Mouse (Mus musculus) limb, embryonic 12.5 days (tissue): ENCODE results near the gene Olfr1258. TPM values are rescaled to one million over a fixed set of nuclear protein-coding genes. Genes with fewer than 3 reads are reported as not detected.
"Not testable (repeated sequence)": the region's sequence is repeated elsewhere in the genome, so short reads cannot be mapped to it uniquely, and the experiment has no call there.

Experiments
- ATAC-seq: fragments of 200-750 bp; cut with Nextera tagmentation; 2 replicates; pipeline ENCODE4 v1.8.0; 2017; ENCODE audit warnings: low read depth, moderate TSS enrichment; ENCODE audit not compliant: insufficient number of reproducible peaks, insufficient read depth, low FRiP score, low TSS enrichment
- H3K27ac ChIP-seq: fragments of 300-500 bp; sonication (generic); 2 replicates; pipeline ENCODE4 v1.5.1; 2016; ENCODE audit warnings: mild to moderate bottlenecking, moderate library complexity
- H3K27me3 ChIP-seq: fragments of 300-500 bp; sonication (generic); 2 replicates; pipeline ENCODE4 v1.6.1; 2016; ENCODE audit warnings: mild to moderate bottlenecking, moderate library complexity
- H3K36me3 ChIP-seq: fragments of 300-500 bp; sonication (generic); 2 replicates; pipeline ENCODE4 v1.6.1; 2016; ENCODE audit warnings: mild to moderate bottlenecking, moderate library complexity
- H3K4me1 ChIP-seq: fragments of 300-500 bp; sonication (generic); replicated peaks from 2 replicates; pipeline ENCODE4 v1.6.1; 2016
- H3K4me2 ChIP-seq: fragments of 300-500 bp; sonication (generic); 2 replicates; pipeline ENCODE4 v1.6.1; 2016; ENCODE audit warnings: mild to moderate bottlenecking, moderate library complexity
- H3K4me3 ChIP-seq: fragments of 300-500 bp; sonication (generic); replicated peaks from 2 replicates; pipeline ENCODE4 v1.5.1; 2016; ENCODE audit warnings: mild to moderate bottlenecking
- H3K9ac ChIP-seq: fragments of 300-500 bp; sonication (generic); replicated peaks from 2 replicates; pipeline ENCODE4 v1.6.1; 2016; ENCODE audit warnings: mild to moderate bottlenecking, moderate library complexity
- H3K9me3 ChIP-seq: fragments of 300-500 bp; sonication (generic); 2 replicates; pipeline ENCODE4 v1.6.1; 2016; ENCODE audit warnings: mild to moderate bottlenecking, moderate library complexity
- whole genome bisulfite sequencing: fragments of 180-500 bp; shearing (Covaris S2); methylation state at CpG from one replicate; pipeline ENCODE4 v1.1.7; 2016; 5-methylcytosine and 5-hydroxymethylcytosine counted together
- polyA plus RNA-seq: library from polyadenylated mRNA; unstranded; fragments of >200 nt; fragmentation: Nextera tagmentation; extraction: Ambion mirVana; gene quantifications from 2 replicates; pipeline ENCODE4 v1.2.1, GENCODE M21; 2016

Gene Olfr1258
- polyA plus RNA-seq, result not detected in 2 replicates

- no peaks in the 10 kb centered on the region for H3K36me3 ChIP-seq
- no peak within 1 kb of the TSS for H3K4me3 ChIP-seq
- no peak within 1 kb of the TSS for H3K4me2 ChIP-seq
- ATAC-seq, result no peak
- no peaks in the 10 kb centered on the region for H3K4me1 ChIP-seq
- H3K9me3 ChIP-seq, result no peaks in the 10 kb centered on the region
- no peaks in the 10 kb centered on the region for H3K27me3 ChIP-seq
- H3K27ac ChIP-seq, result no peak within 1 kb of the TSS
- no peak within 1 kb of the TSS for H3K9ac ChIP-seq
Observed at GRCm38 (mm10) chr2:89927009-89927408, at the start of gene Olfr1258. Gene Olfr1258 (plus strand): TSS chr2:89927309.

- H3K27ac ChIP-seq, result no peak within 1 kb of the TSS
- no peaks in the 10 kb centered on the region for H3K4me1 ChIP-seq
- no peak within 1 kb of the TSS for H3K4me3 ChIP-seq
- 93% methylated on average over 1 of the region's 1 CpGs for WGBS
- H3K27me3 ChIP-seq, result no peaks in the 10 kb centered on the region
- H3K36me3 ChIP-seq, result no peaks in the 10 kb centered on the region
- H3K4me2 ChIP-seq, result no peak within 1 kb of the TSS
- no peak for ATAC-seq
- no peak within 1 kb of the TSS for H3K9ac ChIP-seq
- no peaks in the 10 kb centered on the region for H3K9me3 ChIP-seq
Observed at GRCm38 (mm10) chr2:89878137-89878536, 49.0 kb upstream of the Olfr1258 start, which contains the start of gene Olfr1257. Gene Olfr1257 (plus strand): TSS chr2:89878437.

GRCm38 (mm10) chr2:89912616-89913015 is 14.5 kb upstream of the Olfr1258 start:
- not testable (repeated sequence) for H3K4me2 ChIP-seq, H3K4me3 ChIP-seq, ATAC-seq, H3K36me3 ChIP-seq, H3K27ac ChIP-seq, H3K9me3 ChIP-seq, H3K9ac ChIP-seq, H3K27me3 ChIP-seq, H3K4me1 ChIP-seq
- WGBS, result 87% methylated on average over 9 of the region's 9 CpGs

- H3K9ac ChIP-seq, result no peak within 1 kb of the TSS
- H3K27me3 ChIP-seq, result no peaks in the 10 kb centered on the region
- no peak within 1 kb of the TSS for H3K4me3 ChIP-seq
- no peaks in the 10 kb centered on the region for H3K4me1 ChIP-seq
- H3K9me3 ChIP-seq, result no peaks in the 10 kb centered on the region
- H3K27ac ChIP-seq, result no peak within 1 kb of the TSS
- WGBS, result 82% methylated on average over 5 of the region's 5 CpGs
- H3K4me2 ChIP-seq, result no peak within 1 kb of the TSS
- no peak for ATAC-seq
- H3K36me3 ChIP-seq, result no peaks in the 10 kb centered on the region
Observed at GRCm38 (mm10) chr2:89948564-89948963, 21.5 kb downstream of the Olfr1258 start, which contains the start of gene Olfr1259. Gene Olfr1259 (minus strand): TSS chr2:89948664.

- Histone ChIP-seq H3K9me3 (no peaks in the 10 kb centered on the region), H3K36me3 (no peaks in the 10 kb centered on the region), H3K27me3 (no peaks in the 10 kb centered on the region), H3K4me2 (no peak within 1 kb of the TSS), H3K27ac (no peak within 1 kb of the TSS), H3K9ac (no peak within 1 kb of the TSS), H3K4me3 (no peak within 1 kb of the TSS), H3K4me1 (no peaks in the 10 kb centered on the region)
- ATAC-seq, result no peak
- WGBS, result 61% methylated on average over 2 of the region's 2 CpGs
Observed at GRCm38 (mm10) chr2:89974184-89974583, 47.1 kb downstream of the Olfr1258 start, which contains the start of gene Olfr1260. Gene Olfr1260 (plus strand): TSS chr2:89974340.

GRCm38 (mm10) chr2:89977709-89978108 is 50.6 kb downstream of the Olfr1258 start:
- 90% methylated on average over 2 of the region's 2 CpGs for WGBS
- H3K36me3 ChIP-seq, result no peaks in the 10 kb centered on the region
- H3K27ac ChIP-seq, result no peak overlapping the region
- H3K9me3 ChIP-seq, result no peaks in the 10 kb centered on the region
- H3K9ac ChIP-seq, result no peak overlapping the region
- H3K4me3 ChIP-seq, result no peak overlapping the region
- H3K4me1 ChIP-seq, result no peaks in the 10 kb centered on the region
- H3K4me2 ChIP-seq, result no peak overlapping the region
- H3K27me3 ChIP-seq, result no peaks in the 10 kb centered on the region
- ATAC-seq, result no peak

Other genes starting within 250 kb of the Olfr1258 start
- not detected in 2 replicates for gene Olfr1252, start 202.3 kb upstream of the Olfr1258 start, polyA plus RNA-seq
- not detected in 2 replicates for gene Olfr1253, start 170.2 kb upstream of the Olfr1258 start, polyA plus RNA-seq
- gene Olfr1254, start 133.7 kb upstream of the Olfr1258 start, polyA plus RNA-seq, result not detected in 2 replicates
- gene Olfr1255, start 115.3 kb upstream of the Olfr1258 start, polyA plus RNA-seq, result not detected in 2 replicates
- not detected in 2 replicates for gene Olfr1256, start 85.8 kb upstream of the Olfr1258 start, polyA plus RNA-seq
- gene Olfr48, start 79.1 kb upstream of the Olfr1258 start, polyA plus RNA-seq, result not detected in 2 replicates
- gene Olfr1257, start 48.9 kb upstream of the Olfr1258 start, polyA plus RNA-seq, result not detected in 2 replicates
- not detected in 2 replicates for gene Olfr1259, start 21.4 kb downstream of the Olfr1258 start, polyA plus RNA-seq
- gene Olfr1260, start 47.0 kb downstream of the Olfr1258 start, polyA plus RNA-seq, result not detected in 2 replicates
- not detected in 2 replicates for gene Olfr1261, start 63.9 kb downstream of the Olfr1258 start, polyA plus RNA-seq
- gene Olfr1262, start 72.8 kb downstream of the Olfr1258 start, polyA plus RNA-seq, result not detected in 2 replicates
- gene Olfr1263, start 84.8 kb downstream of the Olfr1258 start, polyA plus RNA-seq, result not detected in 2 replicates
- gene Olfr1264, start 98.3 kb downstream of the Olfr1258 start, polyA plus RNA-seq, result not detected in 2 replicates
- not detected in 2 replicates for gene Olfr1265, start 108.0 kb downstream of the Olfr1258 start, polyA plus RNA-seq
- gene Olfr140, start 136.3 kb downstream of the Olfr1258 start, polyA plus RNA-seq, result not detected in 2 replicates
- not detected in 2 replicates for gene Olfr1269, start 194.1 kb downstream of the Olfr1258 start, polyA plus RNA-seq
- gene Olfr32, start 215.0 kb downstream of the Olfr1258 start, polyA plus RNA-seq, result not detected in 2 replicates
- gene Olfr1270, start 225.8 kb downstream of the Olfr1258 start, polyA plus RNA-seq, result not detected in 2 replicates